Mouse (Mus musculus): Measurements from ENCODE around the gene Lactbl1. TPM values are rescaled to one million over a fixed set of nuclear protein-coding genes. Genes with fewer than 3 reads are reported as not detected.

Gene Lactbl1
- total RNA-seq, 2 experiments from 2014 or later = not detected

- ATAC-seq (replicated peaks; ENCODE audit: poor library complexity, severe bottlenecking) = peak; percentile 72
These were observed 56.1 kb downstream of the Lactbl1 start for GRCm38 (mm10) chr4:136678480-136678879.

GRCm38 (mm10) chr4:136679221-136679620 is 56.8 kb downstream of the Lactbl1 start:
- ATAC-seq (replicated peaks; ENCODE audit: poor library complexity, severe bottlenecking) = no peak

DNA sequence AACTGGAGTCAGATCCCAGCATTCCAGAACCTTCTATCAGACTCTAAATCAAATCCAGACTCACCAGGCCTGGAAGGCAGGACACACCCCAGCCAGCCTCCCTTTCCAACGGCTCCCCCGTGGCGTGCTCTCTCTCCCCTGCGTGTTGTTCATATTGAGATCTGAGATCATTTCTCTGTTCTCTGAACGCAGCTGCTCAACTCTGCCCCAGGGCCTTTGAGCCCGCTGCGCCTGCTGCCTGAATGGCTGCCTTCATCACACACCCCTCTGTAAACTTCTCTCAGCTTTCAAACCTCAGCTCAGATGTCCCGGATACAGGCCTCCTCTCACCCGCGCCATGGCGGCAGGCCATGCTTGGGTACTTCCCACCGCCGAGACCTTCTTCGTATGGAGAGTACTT is 58.2 kb downstream of the Lactbl1 start:
- ATAC-seq (replicated peaks; ENCODE audit: poor library complexity, severe bottlenecking) = no peak

DNA sequence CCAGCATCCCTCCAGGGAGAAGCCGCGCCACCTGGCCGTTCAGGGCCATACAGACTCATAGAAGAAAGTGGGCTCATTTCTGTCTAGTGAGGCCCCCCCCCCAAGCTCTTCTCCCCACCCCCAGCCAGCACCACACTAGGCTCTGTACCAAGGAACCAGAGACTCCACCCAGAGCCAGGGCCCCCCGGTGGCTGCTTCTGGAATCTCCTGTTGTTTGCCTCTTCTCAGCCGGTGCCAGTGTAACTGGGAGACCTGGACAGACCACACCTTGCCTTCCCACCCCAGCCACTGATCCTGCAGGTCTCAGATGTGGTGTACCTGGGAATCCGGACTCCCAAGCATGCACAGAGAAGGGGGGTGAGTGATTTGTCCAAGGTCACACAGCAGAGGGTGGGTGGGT is 62.1 kb downstream of the Lactbl1 start:
- no peak; the same call in 1 of the 2 replicates for ATAC-seq (replicated peaks; ENCODE audit: poor library complexity, severe bottlenecking)

DNA sequence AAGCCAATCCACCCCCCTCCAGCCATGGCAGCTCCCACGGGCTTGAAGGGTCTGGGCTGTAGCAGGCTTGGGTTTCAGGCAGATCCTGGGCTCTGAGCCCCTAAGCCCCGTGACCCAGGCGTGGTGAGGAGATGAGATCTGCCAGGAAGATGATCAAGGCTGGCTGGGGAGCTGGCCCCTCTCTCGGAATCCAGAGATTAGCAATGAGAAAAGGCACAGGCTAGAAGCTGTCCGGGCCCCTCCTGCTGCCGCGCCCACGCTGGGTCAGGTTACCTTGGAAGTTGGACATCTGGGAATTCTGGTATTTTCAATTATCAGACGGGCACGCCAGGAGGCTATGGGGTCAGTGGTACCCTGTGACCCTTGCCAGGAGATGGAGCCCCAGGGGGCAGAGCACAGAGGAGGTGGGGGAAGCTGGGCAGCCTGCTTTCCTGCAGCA is 63.0 kb downstream of the Lactbl1 start:
- ATAC-seq (replicated peaks; ENCODE audit: poor library complexity, severe bottlenecking) = no peak

DNA sequence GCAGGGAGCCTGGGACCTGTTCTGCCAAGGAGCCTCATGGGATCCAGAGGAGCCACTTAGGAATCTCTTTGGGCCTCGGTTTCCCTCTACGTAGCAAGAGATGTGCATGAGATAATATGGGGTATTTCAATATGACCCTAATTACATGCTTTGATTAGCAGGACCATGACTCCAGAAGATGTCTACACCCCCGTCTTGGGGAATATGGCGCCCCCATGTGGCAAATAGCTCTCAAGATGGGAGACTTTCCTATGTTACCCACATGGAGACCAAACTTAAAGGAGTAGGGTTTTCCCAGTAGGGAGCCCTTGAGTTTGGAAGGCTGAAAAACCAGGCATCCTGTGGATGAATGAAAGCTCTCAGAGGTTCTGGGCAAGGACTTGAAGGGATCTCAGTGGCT is 65.7 kb downstream of the Lactbl1 start:
- ATAC-seq (replicated peaks; ENCODE audit: poor library complexity, severe bottlenecking) = no peak

Other genes with a start within 250 kb of the Lactbl1 start
- gene Htr1d, start 199.1 kb upstream of the Lactbl1 start, total RNA-seq (2014; fragmentation: Nextera tagmentation) = not detected in 2 replicates
- not detected in 2 replicates for gene Htr1d, start 199.1 kb upstream of the Lactbl1 start, total RNA-seq (2017)
- not detected in 2 replicates for gene 6030445D17Rik, start 160.4 kb upstream of the Lactbl1 start, total RNA-seq (2014; fragmentation: Nextera tagmentation)
- not detected in 2 replicates for gene 6030445D17Rik, start 160.4 kb upstream of the Lactbl1 start, total RNA-seq (2017)
- gene Luzp1, start 152.9 kb upstream of the Lactbl1 start, total RNA-seq (2014; fragmentation: Nextera tagmentation) = 6.2 and 10.2 TPM in 2 replicates
- gene Luzp1, start 152.9 kb upstream of the Lactbl1 start, total RNA-seq (2017) = 4.0 and 4.1 TPM in 2 replicates
- 57.8 and 60.8 TPM in 2 replicates for gene Kdm1a, start 19.9 kb upstream of the Lactbl1 start, total RNA-seq (2014; fragmentation: Nextera tagmentation)
- 53.4 and 59.4 TPM in 2 replicates for gene Kdm1a, start 19.9 kb upstream of the Lactbl1 start, total RNA-seq (2017)
- not detected in 2 replicates for gene Tex46, start 12.2 kb upstream of the Lactbl1 start, total RNA-seq (2014; fragmentation: Nextera tagmentation)
- not detected in 2 replicates for gene Tex46, start 12.2 kb upstream of the Lactbl1 start, total RNA-seq (2017)
- gene Ephb2, start 213.4 kb downstream of the Lactbl1 start, total RNA-seq (2014; fragmentation: Nextera tagmentation) = 0.47 and 2.6 TPM in 2 replicates
- 0.39 and 0.57 TPM in 2 replicates for gene Ephb2, start 213.4 kb downstream of the Lactbl1 start, total RNA-seq (2017)